Comparison of ENCODE assay signal across 12 mouse cellular contexts in the genomic region with DNA sequence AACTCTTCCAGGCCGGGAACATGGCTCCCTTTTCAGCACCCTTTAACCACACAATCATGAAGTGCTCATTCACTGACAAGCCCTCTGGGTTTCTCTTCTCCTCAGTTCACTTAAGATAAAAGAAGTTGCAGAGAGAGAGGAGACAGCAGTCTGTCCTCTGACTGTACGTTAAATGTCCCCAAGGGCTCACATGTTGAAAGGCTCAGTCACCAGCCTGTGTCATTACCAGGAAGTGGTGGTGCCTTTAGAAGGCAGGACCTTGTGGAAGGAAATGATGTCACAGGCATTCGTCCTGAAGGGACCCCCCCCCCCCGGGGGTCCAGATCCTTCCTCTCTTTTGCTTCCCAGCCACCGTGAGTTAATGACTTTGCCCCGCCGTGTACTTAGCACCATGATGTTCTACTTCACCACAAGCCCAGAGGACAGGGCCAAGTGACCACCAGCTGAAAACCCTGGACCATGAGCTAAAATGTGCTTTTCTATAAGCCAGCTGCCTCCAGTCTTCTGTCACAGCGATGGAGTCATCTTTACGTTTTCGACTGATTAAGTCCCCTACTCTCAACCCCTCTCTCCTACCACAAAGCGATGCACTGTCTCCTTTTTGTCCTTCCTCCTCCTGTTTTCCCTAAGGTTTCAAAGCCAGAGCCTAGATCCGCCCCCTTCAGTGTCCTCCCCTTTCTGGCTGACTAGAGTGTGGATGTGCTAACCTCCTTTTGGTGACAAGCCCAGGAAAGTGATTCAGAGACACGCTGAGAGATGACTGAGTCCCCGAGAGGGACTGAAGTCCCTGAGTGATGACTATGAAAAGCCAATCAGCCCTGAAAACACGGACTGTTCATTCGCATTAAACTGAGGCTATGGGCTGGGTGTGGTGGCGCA. TPM values are rescaled to one million over a fixed set of nuclear protein-coding genes. Genes with fewer than 3 reads are reported as not detected.
DNase-seq lines count a peak whose midpoint lies in the region; ATAC-seq and TF ChIP-seq lines count a peak whose summit lies in the region.
"Had no signal": no experiment of that assay in that cellular context is flagged by ENCODE, and none has a peak within 500 bp of the region (broad histone marks: within the 10 kb centered on the region; RNA-seq: fewer than 3 reads in every experiment).

No protein-coding gene starts in this region.

- no peak for TF ChIP-seq CTCF in left cerebral cortex, adult 2 months (IDR thresholded peaks at IDR 0.05)

- no peaks in the 10 kb centered on the region for H3K27me3 ChIP-seq in heart, embryonic 12.5 days (replicated peaks)
- no peaks in the 10 kb centered on the region for H3K27me3 ChIP-seq in heart, embryonic 11.5 days (ENCODE audit: control insufficient read depth, insufficient read depth, low read length)
- peaks cover 14% of the 10 kb centered on the region; the same call in 1 of the 2 replicates for H3K27me3 ChIP-seq in forebrain, embryonic 13.5 days

- no peak overlapping the region for H3K4me3 ChIP-seq in heart, embryonic 12.5 days
- no peak overlapping the region for H3K4me3 ChIP-seq in heart, embryonic 11.5 days (ENCODE audit: low read depth, low read length)
- H3K4me3 ChIP-seq in forebrain, embryonic 13.5 days = no peak overlapping the region
- no peak overlapping the region for H3K4me3 ChIP-seq in left cerebral cortex, adult 2 months
- H3K4me3 ChIP-seq: forebrain, embryonic 15.5 days had no signal

- intact Hi-C loops in left cerebral cortex, adult 2 months (cut with DNase I) = loop anchor here (2.0 to 5.0 kb wide), 2 partner anchors 106 to 121 kb away; no protein-coding TSS in a partner anchor

- H3K4me1 ChIP-seq in heart, embryonic 12.5 days (replicated peaks) = peaks cover 40% of the 10 kb centered on the region
- H3K4me1 ChIP-seq in heart, embryonic 11.5 days (ENCODE audit: control insufficient read depth, insufficient read depth, low read length) = peaks cover 22% of the 10 kb centered on the region
- H3K4me1 ChIP-seq in forebrain, embryonic 13.5 days = peaks cover 17% of the 10 kb centered on the region

- no peaks in the 10 kb centered on the region for H3K36me3 ChIP-seq in heart, embryonic 12.5 days
- no peaks in the 10 kb centered on the region for H3K36me3 ChIP-seq in heart, embryonic 11.5 days (ENCODE audit: control insufficient read depth, insufficient read depth, low read length)
- no peaks in the 10 kb centered on the region for H3K36me3 ChIP-seq in forebrain, embryonic 13.5 days (ENCODE audit: poor library complexity, severe bottlenecking)
- H3K36me3 ChIP-seq: forebrain, embryonic 15.5 days had no signal

- no peak overlapping the region for H3K9ac ChIP-seq in heart, embryonic 12.5 days
- H3K9ac ChIP-seq in heart, embryonic 11.5 days (ENCODE audit: low read depth, low read length) = no peak overlapping the region
- no peak overlapping the region for H3K9ac ChIP-seq in forebrain, embryonic 13.5 days
- H3K9ac ChIP-seq: forebrain, embryonic 15.5 days; liver, embryonic 14.5 days had no signal

- H3K4me2 ChIP-seq in heart, embryonic 12.5 days = no peak overlapping the region
- H3K4me2 ChIP-seq in heart, embryonic 11.5 days = no peak overlapping the region; the same call in 1 of the 2 replicates
- no peak overlapping the region for H3K4me2 ChIP-seq in forebrain, embryonic 13.5 days

- H3K27ac ChIP-seq in heart, embryonic 12.5 days (ENCODE audit: poor library complexity, severe bottlenecking) = no peak overlapping the region
- H3K27ac ChIP-seq in heart, embryonic 11.5 days (ENCODE audit: low read depth, low read length) = 0 out of 2 replicates have a peak overlapping the region, but pooled peaks have one; percentile 29
- H3K27ac ChIP-seq in forebrain, embryonic 13.5 days = no peak overlapping the region
- H3K27ac ChIP-seq in left cerebral cortex, adult 2 months = no peak overlapping the region
- H3K27ac ChIP-seq: forebrain, embryonic 15.5 days; liver, embryonic 14.5 days had no signal

- DNase-seq in heart, adult 11 months = peak; percentile 98
- DNase-seq in adipocyte (ENCODE audit: low spot score) = peak; percentile 77
- DNase-seq in lung, postnatal 36 days = peak; percentile 48
- no peak for DNase-seq in left cerebral cortex, adult 2 months (ENCODE audit: extremely low spot score in 1 of 2, low spot score in 2 of 2)
- DNase-seq in retina, postnatal 1 day = no peak
- DNase-seq: cerebellum, adult 11-12 months; kidney, postnatal 25 days had no signal

- ATAC-seq in heart, embryonic 12.5 days (ENCODE audit: insufficient number of reproducible peaks, low FRiP score) = no peak
- no peak for ATAC-seq in heart, embryonic 11.5 days (replicated peaks; ENCODE audit: insufficient number of reproducible peaks, low FRiP score, low TSS enrichment)
- no peak for ATAC-seq in forebrain, embryonic 13.5 days
- ATAC-seq: forebrain, embryonic 15.5 days had no signal

- H3K9me3 ChIP-seq in heart, embryonic 12.5 days (replicated peaks) = no peaks in the 10 kb centered on the region
- H3K9me3 ChIP-seq in heart, embryonic 11.5 days (replicated peaks; ENCODE audit: control insufficient read depth, low read length) = no peaks in the 10 kb centered on the region
- H3K9me3 ChIP-seq in forebrain, embryonic 13.5 days (replicated peaks) = no peaks in the 10 kb centered on the region
- H3K9me3 ChIP-seq: forebrain, embryonic 15.5 days had no signal

- WGBS in heart, embryonic 12.5 days = 50% methylated on average over 17 of the region's 17 CpGs
- 45% methylated on average over 17 of the region's 17 CpGs for WGBS in heart, embryonic 11.5 days (ENCODE audit: insufficient replicate concordance)
- WGBS in forebrain, embryonic 13.5 days = 82% methylated on average over 17 of the region's 17 CpGs

RNA-seq across cellular contexts. Expression of gene 2410004B18Rik, which starts 13.7 kb away (rescaled TPM):
- polyA plus RNA-seq in heart, embryonic 12.5 days (2016; fragmentation: Nextera tagmentation; extraction: Ambion mirVana) = 46.6 and 47.2 TPM in 2 replicates
- 44.0 and 47.1 TPM in 2 replicates for polyA plus RNA-seq in heart, embryonic 11.5 days (2014; fragmentation: Nextera tagmentation; extraction: Ambion mirVana)
- polyA plus RNA-seq in forebrain, embryonic 13.5 days (2015; fragmentation: Nextera tagmentation; extraction: Ambion mirVana) = 62.5 and 67.0 TPM in 2 replicates
- total RNA-seq in left cerebral cortex, adult 2 months (2021) = 10 to 100 TPM; 35.8 to 37.5 TPM

RNA-seq across cellular contexts. Expression of gene Bcl10, which starts 28.9 kb away (rescaled TPM):
- polyA plus RNA-seq in heart, embryonic 12.5 days (2016; fragmentation: Nextera tagmentation; extraction: Ambion mirVana) = 42.9 and 43.1 TPM in 2 replicates
- polyA plus RNA-seq in heart, embryonic 11.5 days (2014; fragmentation: Nextera tagmentation; extraction: Ambion mirVana) = 45.9 and 46.4 TPM in 2 replicates
- 42.7 and 45.4 TPM in 2 replicates for polyA plus RNA-seq in forebrain, embryonic 13.5 days (2015; fragmentation: Nextera tagmentation; extraction: Ambion mirVana)
- 10 to 100 TPM; 15.2 TPM for total RNA-seq in left cerebral cortex, adult 2 months (2021)

RNA-seq across cellular contexts. Expression of gene Syde2, which starts 36.1 kb away (rescaled TPM):
- polyA plus RNA-seq in heart, embryonic 12.5 days (2016; fragmentation: Nextera tagmentation; extraction: Ambion mirVana) = 7.3 and 7.5 TPM in 2 replicates
- 5.3 and 5.8 TPM in 2 replicates for polyA plus RNA-seq in heart, embryonic 11.5 days (2014; fragmentation: Nextera tagmentation; extraction: Ambion mirVana)
- polyA plus RNA-seq in forebrain, embryonic 13.5 days (2015; fragmentation: Nextera tagmentation; extraction: Ambion mirVana) = 0.59 and 0.88 TPM in 2 replicates
- total RNA-seq in left cerebral cortex, adult 2 months (2021) = 1 to 10 TPM; 2.8 to 3.4 TPM

Comparison
In these comparisons a context has a peak if more than half of its experiments do, and no peak if none do; other contexts are left out.
1. DNase-seq: peak in heart, adult 11 months (single experiment), adipocyte (single experiment) and lung, postnatal 36 days (single experiment); none in left cerebral cortex, adult 2 months (0 of 2) and retina, postnatal 1 day (single experiment).